Mouse (Mus musculus): Measurements from ENCODE around the gene Phf3.

The Phf3 gene

GRCm38 (mm10) chr1:30832778-30833177, 40.9 kb downstream of the Phf3 start:
- DNase-seq (ENCODE audit: low read depth, low spot score), result no peak

GRCm38 (mm10) chr1:30819414-30819813, 54.3 kb downstream of the Phf3 start:
- no peak for DNase-seq (ENCODE audit: low read depth, low spot score)

- DNase-seq (ENCODE audit: low read depth, low spot score), result no peak
Observed at GRCm38 (mm10) chr1:30815609-30816008, 58.1 kb downstream of the Phf3 start.

- no peak for DNase-seq (ENCODE audit: low read depth, low spot score)
Observed at GRCm38 (mm10) chr1:30814987-30815386, 58.7 kb downstream of the Phf3 start.

GRCm38 (mm10) chr1:30808101-30808699, 65.5 kb downstream of the Phf3 start:
- no peak for DNase-seq (ENCODE audit: low read depth, low spot score)

GRCm38 (mm10) chr1:30805688-30806285, 67.9 kb downstream of the Phf3 start:
- DNase-seq (ENCODE audit: low read depth, low spot score), result no peak

- no peak for DNase-seq (ENCODE audit: low read depth, low spot score)
Observed at GRCm38 (mm10) chr1:30804919-30805318, 68.8 kb downstream of the Phf3 start.

GRCm38 (mm10) chr1:30801911-30802310, 71.8 kb downstream of the Phf3 start:
- no peak for DNase-seq (ENCODE audit: low read depth, low spot score)

GRCm38 (mm10) chr1:30799277-30799834, 74.4 kb downstream of the Phf3 start:
- DNase-seq (ENCODE audit: low read depth, low spot score), result no peak

GRCm38 (mm10) chr1:30794606-30795005, 79.1 kb downstream of the Phf3 start:
- DNase-seq (ENCODE audit: low read depth, low spot score), result no peak

GRCm38 (mm10) chr1:30793357-30793883, 80.3 kb downstream of the Phf3 start:
- no peak for DNase-seq (ENCODE audit: low read depth, low spot score)

GRCm38 (mm10) chr1:30792935-30793334, 80.8 kb downstream of the Phf3 start:
- peak; percentile 19 for DNase-seq (ENCODE audit: low read depth, low spot score)

- no peak for DNase-seq (ENCODE audit: low read depth, low spot score)
Observed at GRCm38 (mm10) chr1:30790220-30790619, 83.5 kb downstream of the Phf3 start.

- no peak for DNase-seq (ENCODE audit: low read depth, low spot score)
Observed at GRCm38 (mm10) chr1:30789689-30790088, 84.0 kb downstream of the Phf3 start.

- DNase-seq (ENCODE audit: low read depth, low spot score), result no peak
Observed at GRCm38 (mm10) chr1:30789001-30789400, 84.7 kb downstream of the Phf3 start.

- DNase-seq (ENCODE audit: low read depth, low spot score), result no peak
Observed at GRCm38 (mm10) chr1:30786583-30786982, 87.1 kb downstream of the Phf3 start.

- DNase-seq (ENCODE audit: low read depth, low spot score), result no peak
Observed at GRCm38 (mm10) chr1:30783741-30784140, 90.0 kb downstream of the Phf3 start.

- DNase-seq (ENCODE audit: low read depth, low spot score), result peak; percentile 31
Observed at GRCm38 (mm10) chr1:30780293-30780692, 93.4 kb downstream of the Phf3 start.

- no peak for DNase-seq (ENCODE audit: low read depth, low spot score)
Observed at GRCm38 (mm10) chr1:30779562-30779961, 94.2 kb downstream of the Phf3 start.

GRCm38 (mm10) chr1:30778374-30779005, 95.2 kb downstream of the Phf3 start:
- DNase-seq (ENCODE audit: low read depth, low spot score), result peak; percentile 37

- no peak for DNase-seq (ENCODE audit: low read depth, low spot score)
Observed at GRCm38 (mm10) chr1:30776196-30776595, 97.5 kb downstream of the Phf3 start.

GRCm38 (mm10) chr1:30773662-30774061, 100.1 kb downstream of the Phf3 start:
- DNase-seq (ENCODE audit: low read depth, low spot score), result no peak

GRCm38 (mm10) chr1:30772851-30773250, 100.9 kb downstream of the Phf3 start:
- DNase-seq (ENCODE audit: low read depth, low spot score), result no peak
